21 mouse cellular contexts compared by ENCODE assay signal in genomic region chr11:36140411-36140810, GRCm38 (mm10).
A peak's percentile ranks its signal among the peaks of the same experiment; 100 is the strongest.
DNase-seq lines count a peak whose midpoint lies in the region; ATAC-seq and TF ChIP-seq lines count a peak whose summit lies in the region.
"Had no signal": no experiment of that assay in that cellular context is flagged by ENCODE, and none has a peak within 500 bp of the region (broad histone marks: within the 10 kb centered on the region; RNA-seq: fewer than 3 reads in every experiment).

No protein-coding gene starts in this region.

- no peaks in the 10 kb centered on the region; the same call in 1 of the 2 replicates for H3K27me3 ChIP-seq in heart, embryonic 12.5 days (replicated peaks)
- H3K27me3 ChIP-seq in stomach, postnatal 0 days (ENCODE audit: control insufficient read depth, insufficient read depth, low read length), result no peaks in the 10 kb centered on the region
- H3K27me3 ChIP-seq: limb, embryonic 15.5 days; liver, embryonic 15.5 days had no signal

- no peaks in the 10 kb centered on the region for H3K4me1 ChIP-seq in heart, embryonic 12.5 days (replicated peaks)
- H3K4me1 ChIP-seq in stomach, postnatal 0 days (replicated peaks; ENCODE audit: control insufficient read depth, insufficient read depth), result no peaks in the 10 kb centered on the region
- H3K4me1 ChIP-seq: heart, embryonic 10.5 days; liver, embryonic 15.5 days had no signal

- H3K36me3 ChIP-seq in heart, embryonic 12.5 days, result no peaks in the 10 kb centered on the region
- no peaks in the 10 kb centered on the region for H3K36me3 ChIP-seq in stomach, postnatal 0 days (ENCODE audit: control insufficient read depth, insufficient read depth, low read length)
- H3K36me3 ChIP-seq: embryonic facial prominence, embryonic 10.5 days; heart, embryonic 10.5 days; limb, embryonic 15.5 days; liver, embryonic 15.5 days had no signal

- no peak overlapping the region for H3K27ac ChIP-seq in heart, embryonic 12.5 days (ENCODE audit: poor library complexity, severe bottlenecking)
- H3K27ac ChIP-seq in layer of hippocampus, adult 2 months, result peak overlapping the region; percentile 46; the same call in 1 of the 2 replicates
- no peak overlapping the region for H3K27ac ChIP-seq in stomach, postnatal 0 days (replicated peaks)
- H3K27ac ChIP-seq: embryonic facial prominence, embryonic 10.5 days; heart, embryonic 10.5 days; limb, embryonic 15.5 days; liver, embryonic 15.5 days had no signal

- H3K9ac ChIP-seq in heart, embryonic 12.5 days, result no peak overlapping the region
- no peak overlapping the region for H3K9ac ChIP-seq in stomach, postnatal 0 days (ENCODE audit: low read length)
- H3K9ac ChIP-seq: limb, embryonic 15.5 days; liver, embryonic 15.5 days had no signal

- H3K9me3 ChIP-seq in heart, embryonic 12.5 days (replicated peaks), result no peaks in the 10 kb centered on the region
- H3K9me3 ChIP-seq in stomach, postnatal 0 days (ENCODE audit: control insufficient read depth, low read length), result no peaks in the 10 kb centered on the region
- H3K9me3 ChIP-seq: embryonic facial prominence, embryonic 10.5 days; heart, embryonic 10.5 days; limb, embryonic 15.5 days; liver, embryonic 15.5 days had no signal

- peak; percentile 76 for DNase-seq in heart, adult 11 months
- DNase-seq in layer of hippocampus, adult 2 months (ENCODE audit: low spot score in 2 of 2), result peak; percentile 21 to 31
- DNase-seq in layer of hippocampus, postnatal 10 days (ENCODE audit: low spot score in 2 of 2), result no peak
- DNase-seq in right cerebral cortex, postnatal 25 days, result peak; percentile 22
- DNase-seq in right cerebral cortex, postnatal 10 days (ENCODE audit: low spot score in 2 of 2), result no peak
- DNase-seq in right cerebral cortex, postnatal 36 days (ENCODE audit: low spot score in 2 of 2), result peak; percentile 38 to 44
- DNase-seq in stomach, postnatal 0 days (ENCODE audit: low spot score), result no peak
- DNase-seq: B cell, adult 2 months; cerebellum, adult 2 months; gastrocnemius, postnatal 36 days; heart, postnatal 10 days; kidney, adult 11 months; kidney, postnatal 4 days; midbrain, embryonic 14.5 days; thymus, postnatal 36 days had no signal

- no peak for TF ChIP-seq CTCF in layer of hippocampus, adult 2 months (conservative IDR thresholded peaks at IDR 0.05)
- no peak for TF ChIP-seq CTCF in stomach, postnatal 0 days (IDR thresholded peaks at IDR 0.05; ENCODE audit: low read depth)

- no peak overlapping the region for H3K4me3 ChIP-seq in heart, embryonic 12.5 days
- no peak overlapping the region for H3K4me3 ChIP-seq in layer of hippocampus, adult 2 months
- no peak overlapping the region for H3K4me3 ChIP-seq in stomach, postnatal 0 days (ENCODE audit: low read depth, low read length)
- H3K4me3 ChIP-seq: embryonic facial prominence, embryonic 10.5 days; heart, embryonic 10.5 days; limb, embryonic 15.5 days; liver, embryonic 15.5 days; myocyte had no signal

- WGBS in heart, embryonic 12.5 days, result 78% methylated on average over 10 of the region's 10 CpGs
- 86% methylated on average over 10 of the region's 10 CpGs for WGBS in stomach, postnatal 0 days

- TF ChIP-seq EP300 in stomach, postnatal 0 days (optimal IDR thresholded peaks at IDR 0.05), result no peak

- no peak for ATAC-seq in heart, embryonic 12.5 days (ENCODE audit: insufficient number of reproducible peaks, low FRiP score)
- no peak for ATAC-seq in stomach, postnatal 0 days (ENCODE audit: low FRiP score, low TSS enrichment)

- H3K4me2 ChIP-seq in heart, embryonic 12.5 days, result no peak overlapping the region
- H3K4me2 ChIP-seq in stomach, postnatal 0 days (replicated peaks; ENCODE audit: low read depth), result no peak overlapping the region
- H3K4me2 ChIP-seq: limb, embryonic 15.5 days; liver, embryonic 15.5 days had no signal

Comparison
In these comparisons a context has a peak if more than half of its experiments do, and no peak if none do; other contexts are left out.
1. DNase-seq: peak in heart, adult 11 months (single experiment), layer of hippocampus, adult 2 months (2 of 2), right cerebral cortex, postnatal 25 days (single experiment) and right cerebral cortex, postnatal 36 days (2 of 2); none in layer of hippocampus, postnatal 10 days (0 of 2), right cerebral cortex, postnatal 10 days (0 of 2) and stomach, postnatal 0 days (single experiment).